Mouse (Mus musculus): ENCODE measurements around the gene Trpd52l3. TPM values are rescaled to one million over a fixed set of nuclear protein-coding genes. Genes with fewer than 3 reads are reported as not detected.

The Trpd52l3 gene
- total RNA-seq, 2 experiments from 2014 or later, result not detected

DNA sequence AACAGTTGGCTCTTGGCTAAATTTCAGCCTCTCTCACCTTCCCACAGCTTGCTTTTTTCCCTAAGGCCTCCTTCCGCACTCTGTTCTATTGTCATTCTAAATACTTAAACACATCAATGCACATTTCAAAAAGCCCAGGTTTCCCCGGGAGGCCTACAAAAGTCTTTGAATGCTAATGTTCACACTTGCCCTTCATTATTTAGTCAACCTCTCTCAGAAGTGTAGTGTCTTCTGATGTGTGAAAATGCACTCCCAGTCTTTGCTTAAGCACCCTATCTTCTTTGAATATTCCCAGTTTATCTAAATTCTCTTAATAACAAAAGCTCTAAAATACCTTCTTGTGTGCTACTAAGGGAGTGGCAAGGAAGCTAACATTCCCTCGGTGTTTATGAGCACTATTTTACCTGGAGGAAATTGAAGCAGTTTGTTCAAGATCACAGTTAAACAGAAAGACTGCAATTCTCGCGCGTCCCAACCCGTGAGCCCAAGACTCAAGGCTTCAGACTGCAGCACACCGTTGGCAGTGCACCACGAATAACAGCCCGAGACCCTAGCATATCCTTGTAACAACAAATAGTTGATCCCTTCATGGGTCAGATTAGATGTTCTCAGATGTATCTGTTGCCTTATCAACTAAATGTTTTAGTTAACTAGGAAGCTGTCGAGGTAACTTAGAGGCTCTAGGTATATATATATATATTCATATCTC is 25.6 kb downstream of the Trpd52l3 start:
- DNase-seq (ENCODE audit: extremely low spot score in 1 of 2, low spot score in 1 of 2), result no peak

DNA sequence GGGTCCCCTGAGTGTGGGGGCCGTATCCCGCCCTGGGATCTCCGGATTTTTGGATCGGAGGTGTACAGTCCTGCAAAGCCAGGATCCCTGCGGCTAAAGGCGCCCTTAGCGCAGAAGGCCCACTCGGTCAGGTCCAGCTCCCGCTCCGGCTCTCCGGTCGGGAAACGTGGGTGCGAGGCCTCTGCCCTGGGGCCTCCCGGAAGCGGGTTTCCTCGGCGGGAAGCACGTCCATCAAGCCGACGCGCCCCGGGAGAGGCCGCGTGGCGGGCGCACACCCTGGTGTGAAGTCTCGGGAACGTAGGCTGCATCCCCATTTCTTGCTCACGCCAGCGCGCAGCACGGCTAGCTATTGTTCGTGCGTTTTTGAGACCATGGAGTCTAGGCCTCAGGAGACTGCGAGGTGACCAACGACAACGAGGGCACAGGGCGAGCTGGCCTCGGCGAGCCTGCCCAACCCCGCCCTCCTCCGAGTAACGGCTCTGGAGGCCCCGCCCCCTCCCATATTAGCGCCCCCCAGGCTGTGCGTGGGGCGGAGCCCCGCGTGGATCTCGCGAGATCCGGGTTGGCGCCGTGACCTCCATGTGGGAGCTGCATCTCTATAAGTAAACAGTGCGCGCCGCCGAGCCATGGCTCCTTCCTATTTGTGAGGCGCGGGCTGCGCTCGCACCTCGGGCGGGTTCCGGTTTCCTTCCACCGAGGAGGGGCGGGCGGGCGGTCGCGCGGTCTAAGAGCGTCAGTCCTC is 26.5 kb downstream of the Trpd52l3 start, which contains the start of gene Uhrf2:
Uhrf2 (plus strand) TSS at position 620 of the 742 bp plus-strand sequence.
- peak; percentile 90 to 94 for DNase-seq (ENCODE audit: extremely low spot score in 1 of 2, low spot score in 1 of 2)

DNA sequence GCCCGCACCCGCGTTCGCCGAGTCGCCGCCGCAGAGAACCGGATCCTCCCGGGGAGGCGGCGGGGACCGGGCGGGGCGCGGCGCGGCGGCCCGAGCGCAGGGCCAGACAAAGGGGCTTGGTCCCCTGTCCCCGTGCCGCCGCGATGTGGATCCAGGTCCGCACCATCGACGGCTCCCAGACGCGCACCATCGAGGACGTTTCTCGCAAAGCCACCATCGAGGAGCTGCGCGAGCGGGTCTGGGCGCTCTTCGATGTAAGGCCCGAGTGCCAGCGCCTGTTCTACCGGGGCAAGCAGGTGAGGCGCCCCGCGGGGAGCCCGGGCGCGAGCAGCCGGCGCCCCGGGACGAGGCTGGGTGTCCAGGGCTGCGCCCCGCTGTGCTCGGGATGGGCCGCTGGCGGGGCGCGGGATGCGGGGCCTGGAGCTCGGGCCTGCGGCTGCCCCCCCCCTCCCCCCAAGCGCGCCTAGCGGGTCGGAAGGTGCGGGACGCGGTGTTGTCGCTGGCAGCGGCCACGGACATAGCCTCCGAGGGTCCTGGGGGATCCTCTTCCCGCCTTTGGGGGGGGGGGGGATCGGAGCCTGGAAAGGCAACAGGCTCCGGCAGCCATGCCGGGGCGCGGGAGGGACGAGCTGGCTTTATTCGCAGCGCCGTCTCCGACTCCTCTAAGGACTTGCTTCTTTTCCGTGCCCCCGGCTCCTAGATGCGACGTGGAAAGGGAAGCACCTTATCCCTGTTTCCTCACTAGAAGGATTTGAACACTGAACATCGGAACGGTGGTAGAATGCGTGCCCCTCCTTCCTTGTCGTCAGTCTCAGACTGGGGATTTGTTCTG is 27.3 kb downstream of the Trpd52l3 start:
- DNase-seq (ENCODE audit: extremely low spot score in 1 of 2, low spot score in 1 of 2), result no peak

DNA sequence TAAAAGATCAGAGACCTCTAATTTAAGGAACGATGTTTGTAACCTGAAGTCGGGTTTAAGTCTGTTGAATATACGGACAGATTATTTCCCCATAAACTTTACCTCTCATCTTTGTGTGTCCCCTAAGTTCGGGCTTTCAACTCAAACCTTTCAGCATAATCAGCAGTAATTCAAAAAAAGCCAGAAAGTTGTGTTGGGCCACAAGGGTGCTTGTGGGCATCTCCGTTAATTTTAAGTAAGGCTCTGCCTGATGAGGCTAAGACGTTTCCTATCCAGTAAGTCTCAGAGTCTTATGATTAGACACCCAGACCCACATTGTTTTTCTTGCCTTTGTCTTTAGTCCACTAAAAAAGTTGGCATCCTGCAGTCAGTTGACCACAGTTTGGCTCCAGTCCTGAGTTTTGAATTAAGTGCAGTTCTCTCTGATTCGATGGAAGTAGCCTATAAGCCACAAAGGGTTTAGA is 27.9 kb downstream of the Trpd52l3 start:
- DNase-seq (ENCODE audit: extremely low spot score in 1 of 2, low spot score in 1 of 2), result no peak

DNA sequence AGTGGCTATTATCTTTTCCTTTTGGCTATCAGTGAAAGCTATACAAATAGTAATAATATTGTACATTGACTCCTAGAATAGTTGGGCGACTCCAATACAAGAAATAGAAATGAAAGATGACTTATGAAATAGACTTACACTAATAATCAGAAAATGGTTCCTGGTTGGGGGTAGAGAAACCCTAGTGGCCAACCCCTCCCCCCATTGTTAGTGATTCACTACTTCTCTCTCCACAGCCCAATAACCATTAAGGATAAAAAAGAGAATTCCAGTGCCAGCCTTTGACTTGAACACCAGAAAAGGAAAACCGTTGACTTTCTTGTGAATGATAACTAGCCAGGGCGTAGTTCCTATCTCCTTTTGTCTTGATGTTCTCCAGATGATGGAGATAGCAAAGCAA is 28.6 kb downstream of the Trpd52l3 start:
- no peak for DNase-seq (ENCODE audit: extremely low spot score in 1 of 2, low spot score in 1 of 2)

DNA sequence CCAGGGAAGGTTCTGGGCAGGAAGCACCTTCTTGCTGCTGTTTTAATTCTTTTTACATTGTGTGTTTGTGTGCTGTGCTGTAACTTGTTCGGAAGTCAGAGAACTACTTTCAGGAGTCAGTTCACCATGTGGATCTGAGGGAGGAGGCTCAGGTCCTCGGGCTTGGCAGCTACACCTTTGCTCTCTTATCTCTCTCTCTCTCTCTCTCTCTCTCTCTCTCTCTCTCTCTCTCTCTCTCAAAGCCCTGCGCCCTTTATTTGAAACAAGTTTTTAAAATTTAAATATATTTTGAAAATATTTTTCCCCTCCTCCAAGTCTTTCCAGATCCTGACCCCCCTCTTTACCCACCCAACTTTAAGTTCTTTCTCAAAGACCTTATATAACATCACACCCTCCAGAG is 31.8 kb downstream of the Trpd52l3 start:
- DNase-seq (ENCODE audit: extremely low spot score in 1 of 2, low spot score in 1 of 2), result no peak

DNA sequence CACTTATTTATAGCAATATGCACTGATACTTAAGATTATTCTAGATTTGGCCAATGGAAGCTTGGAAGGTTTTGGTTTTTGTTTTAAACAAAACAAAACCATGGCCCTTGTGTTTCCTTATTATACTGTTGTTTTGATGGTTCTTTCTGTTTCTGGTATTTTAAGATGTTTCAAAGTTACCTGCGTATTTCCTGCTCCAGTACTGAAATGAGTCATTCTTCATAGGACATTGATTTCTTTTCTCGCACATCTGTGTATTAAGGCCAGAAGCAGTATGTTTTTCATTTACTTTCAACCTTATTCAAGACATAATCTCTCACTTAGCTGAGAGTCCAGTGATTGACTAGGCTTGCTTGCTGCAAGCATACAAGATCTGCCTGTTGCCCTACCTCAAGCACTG is 40.1 kb downstream of the Trpd52l3 start:
- DNase-seq (ENCODE audit: extremely low spot score in 1 of 2, low spot score in 1 of 2), result no peak

DNA sequence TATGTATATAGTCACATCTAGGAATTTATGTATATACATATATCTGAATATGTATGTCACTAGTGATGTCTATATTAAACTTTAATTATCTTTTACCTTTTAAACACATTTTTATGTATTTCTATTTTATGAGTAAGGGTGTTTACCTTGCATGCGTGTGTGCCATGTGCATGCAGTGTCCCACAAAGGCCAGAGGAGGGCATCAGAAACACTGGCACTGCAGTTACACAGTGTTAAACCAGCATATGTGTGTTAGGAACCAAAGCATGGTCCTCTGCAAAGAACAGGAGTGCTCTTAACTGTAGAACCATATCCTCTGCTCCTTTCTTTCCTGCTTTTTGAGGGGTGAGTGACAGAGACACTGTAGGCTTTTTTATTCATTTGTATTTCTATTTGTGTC is 41.0 kb downstream of the Trpd52l3 start:
- DNase-seq (ENCODE audit: extremely low spot score in 1 of 2, low spot score in 1 of 2), result no peak

DNA sequence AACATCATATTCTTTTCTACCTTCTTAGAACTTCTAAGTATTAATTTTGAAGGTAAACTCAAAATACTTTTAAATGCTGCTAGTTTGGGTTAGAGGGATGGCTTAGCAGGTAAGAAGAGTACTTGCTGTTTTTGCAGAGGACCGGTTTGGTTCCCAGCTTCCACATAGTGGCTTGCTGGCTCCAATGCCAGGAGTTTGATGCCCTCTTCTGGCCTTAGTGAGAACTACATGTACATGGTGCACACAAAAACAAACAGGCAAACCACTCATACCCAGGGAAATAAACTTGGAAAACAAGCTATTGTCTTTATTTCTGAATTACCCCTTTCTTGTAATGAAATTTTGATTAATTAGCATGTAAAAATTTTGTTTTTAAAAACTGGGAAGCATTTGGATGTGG is 42.3 kb downstream of the Trpd52l3 start:
- DNase-seq (ENCODE audit: extremely low spot score in 1 of 2, low spot score in 1 of 2), result no peak

DNA sequence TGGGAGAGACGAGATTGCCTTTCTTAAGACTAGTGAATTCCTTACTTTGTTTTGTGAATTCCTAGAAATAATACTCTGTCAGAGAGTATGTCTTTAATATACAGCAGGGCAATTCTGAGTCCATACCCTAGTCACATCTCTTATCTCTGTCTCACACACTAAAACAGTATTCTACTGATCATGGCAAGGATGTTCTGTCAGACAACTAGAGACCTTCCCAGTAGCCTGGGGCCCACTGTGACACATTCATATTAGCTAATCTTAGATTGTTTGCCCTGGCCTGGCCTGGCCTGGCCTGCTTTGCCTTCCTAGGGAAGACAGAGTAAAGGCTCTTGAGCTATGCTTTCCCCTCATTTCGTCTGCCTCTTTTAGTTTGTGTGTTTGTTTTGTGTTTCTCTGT is 47.0 kb downstream of the Trpd52l3 start:
- no peak for DNase-seq (ENCODE audit: extremely low spot score in 1 of 2, low spot score in 1 of 2)

DNA sequence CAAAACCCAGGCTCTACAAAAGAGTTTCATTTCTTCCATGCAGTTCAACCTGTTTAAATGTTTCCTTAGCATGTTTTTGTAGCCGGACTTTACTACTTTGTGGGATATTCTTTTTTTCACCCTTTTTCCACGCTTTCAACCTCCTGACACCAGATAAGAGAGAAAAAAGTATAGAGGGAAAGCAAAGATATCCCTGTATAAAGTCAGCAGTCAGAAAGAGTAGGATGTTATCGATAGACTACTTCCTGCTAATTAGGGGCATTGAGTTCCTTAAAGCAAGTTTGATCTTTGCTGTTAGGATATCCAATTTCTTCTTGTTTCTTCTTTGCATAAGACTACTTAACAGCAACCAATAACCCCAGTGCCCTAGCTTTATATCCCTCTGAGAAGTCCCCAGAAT is 47.9 kb downstream of the Trpd52l3 start:
- DNase-seq (ENCODE audit: extremely low spot score in 1 of 2, low spot score in 1 of 2), result no peak

DNA sequence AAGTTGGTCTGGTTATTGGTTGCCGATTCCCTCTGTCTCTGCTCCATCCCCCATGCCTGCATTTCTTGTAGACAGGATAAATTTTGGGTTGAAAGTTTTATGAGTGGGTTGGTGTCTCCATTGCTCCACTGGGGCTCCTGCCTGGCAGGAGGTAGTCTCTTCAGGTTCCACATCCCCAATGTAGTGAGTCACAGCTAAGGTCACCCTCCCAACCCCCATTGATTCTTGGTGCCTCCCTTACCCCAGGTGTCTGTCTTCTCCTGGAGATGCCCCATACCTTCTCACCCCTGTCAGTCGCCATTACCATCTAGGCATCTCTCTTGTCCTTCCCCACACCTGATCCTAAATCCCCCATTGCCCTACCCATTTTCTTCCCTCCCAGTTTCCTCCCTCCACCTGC is 50.6 kb downstream of the Trpd52l3 start:
- no peak for DNase-seq (ENCODE audit: extremely low spot score in 1 of 2, low spot score in 1 of 2)

Other genes starting within 250 kb of the Trpd52l3 start
- gene 9930021J03Rik, start 197.8 kb upstream of the Trpd52l3 start, total RNA-seq (2021), result 10 to 100 TPM; 32.9 to 35.0 TPM
- gene Ranbp6, start 190.8 kb upstream of the Trpd52l3 start, total RNA-seq (2021), result 10 to 100 TPM; 31.8 to 36.4 TPM
- 10 to 100 TPM; 20.2 to 22.6 TPM for gene Il33, start 78.7 kb upstream of the Trpd52l3 start, total RNA-seq (2021)
- gene Uhrf2, start 26.7 kb downstream of the Trpd52l3 start, total RNA-seq (2021), result 10 to 100 TPM; 61.8 to 62.1 TPM
- gene Gldc, start 171.6 kb downstream of the Trpd52l3 start, total RNA-seq (2021), result 10 to 100 TPM; 32.6 to 33.0 TPM
- not detected for gene Mbl2, start 229.2 kb downstream of the Trpd52l3 start, total RNA-seq (2021)